Comparison of ENCODE assay signal across 8 mouse cellular contexts in genomic region chr11:4705178-4705577, GRCm38 (mm10). TPM values are rescaled to one million over a fixed set of nuclear protein-coding genes. Genes with fewer than 3 reads are reported as not detected.
DNase-seq lines count a peak whose midpoint lies in the region; ATAC-seq and TF ChIP-seq lines count a peak whose summit lies in the region.

No protein-coding gene starts in this region.

- WGBS in heart, postnatal 0 days, result 11% methylated on average over 4 of the region's 4 CpGs
- 5% methylated on average over 4 of the region's 4 CpGs for WGBS in hindbrain, embryonic 11.5 days
- WGBS in midbrain, embryonic 12.5 days, result 10% methylated on average over 4 of the region's 4 CpGs

- H3K9ac ChIP-seq in heart, postnatal 0 days (replicated peaks; ENCODE audit: low read depth, low read length), result peak overlapping the region; percentile 77
- peak overlapping the region; percentile 88 for H3K9ac ChIP-seq in MEL (ENCODE audit: control insufficient read depth, low read depth, low read length, poor library complexity, severe bottlenecking)
- peak overlapping the region; percentile 54 for H3K9ac ChIP-seq in hindbrain, embryonic 11.5 days (ENCODE audit: low read depth, low read length)
- peak overlapping the region; percentile 59 for H3K9ac ChIP-seq in midbrain, embryonic 12.5 days (replicated peaks)

- TF ChIP-seq CTCF in heart, postnatal 0 days (IDR thresholded peaks at IDR 0.05; ENCODE audit: low read depth), result no peak
- no peak for TF ChIP-seq CTCF in MEL (IDR thresholded peaks at IDR 0.05 in 2 of 3, conservative IDR thresholded peaks at IDR 0.05 in 1 of 3; ENCODE audit: control insufficient read depth in 1 of 3, insufficient read depth in 1 of 3, low read depth in 2 of 3, low read length in 3 of 3, poor library complexity in 1 of 3, severe bottlenecking in 1 of 3)

- H3K36me3 ChIP-seq in heart, postnatal 0 days (replicated peaks; ENCODE audit: control insufficient read depth, insufficient read depth, low read length), result peaks cover 17% of the 10 kb centered on the region
- H3K36me3 ChIP-seq in MEL (ENCODE audit: control insufficient read depth in 1 of 2, insufficient read depth in 2 of 2, low read length in 2 of 2), result peaks cover 0 to 16% of the 10 kb centered on the region in 2 experiments; a peak in 3 of 4 replicates
- 0 out of 2 replicates have a peak, but pooled peaks cover 2% of the 10 kb centered on the region for H3K36me3 ChIP-seq in hindbrain, embryonic 11.5 days (ENCODE audit: control insufficient read depth, insufficient read depth, low read length)
- H3K36me3 ChIP-seq in midbrain, embryonic 12.5 days, result peaks cover 21% of the 10 kb centered on the region

- no peak for TF ChIP-seq RAD21 in MEL (IDR thresholded peaks at IDR 0.05; ENCODE audit: low read depth, low read length)

- DNase-seq in heart, postnatal 0 days (ENCODE audit: low spot score), result no peak
- no peak for DNase-seq in heart, adult 8-10 months (ENCODE audit: low spot score)
- no peak for DNase-seq in MEL (ENCODE audit: low read depth, low spot score)
- DNase-seq in hindbrain, embryonic 11.5 days (ENCODE audit: low spot score), result no peak
- DNase-seq in cerebellum, adult 9-11 months, result no peak
- no peak for DNase-seq in thymus, postnatal 4 days

- no peak for TF ChIP-seq POLR2A in MEL (IDR thresholded peaks at IDR 0.05; ENCODE audit: control insufficient read depth in 1 of 2, insufficient read depth in 1 of 2, low read depth in 1 of 2, low read length in 2 of 2, poor library complexity in 1 of 2)

- H3K79me2 ChIP-seq in MEL (ENCODE audit: control insufficient read depth, insufficient read depth, low read length, poor library complexity), result peaks cover 28% of the 10 kb centered on the region

- no peak for TF ChIP-seq EP300 in heart, postnatal 0 days (IDR thresholded peaks at IDR 0.05; ENCODE audit: low read depth)
- no peak for TF ChIP-seq EP300 in MEL (IDR thresholded peaks at IDR 0.05; ENCODE audit: low read depth in 1 of 2, low read length in 2 of 2)

- H3K27me3 ChIP-seq in heart, postnatal 0 days (ENCODE audit: control insufficient read depth, insufficient read depth, low read length), result no peaks in the 10 kb centered on the region
- H3K27me3 ChIP-seq in MEL (ENCODE audit: control insufficient read depth in 1 of 2, insufficient read depth in 2 of 2, low read length in 2 of 2), result no peaks in the 10 kb centered on the region
- H3K27me3 ChIP-seq in hindbrain, embryonic 11.5 days (ENCODE audit: control insufficient read depth, insufficient read depth, low read length), result no peaks in the 10 kb centered on the region
- no peaks in the 10 kb centered on the region for H3K27me3 ChIP-seq in midbrain, embryonic 12.5 days

- no peaks in the 10 kb centered on the region for H3K9me3 ChIP-seq in heart, postnatal 0 days (replicated peaks; ENCODE audit: control insufficient read depth, low read length)
- no peaks in the 10 kb centered on the region for H3K9me3 ChIP-seq in MEL (replicated peaks; ENCODE audit: insufficient read depth, low read length)
- H3K9me3 ChIP-seq in hindbrain, embryonic 11.5 days (ENCODE audit: control insufficient read depth, low read length), result no peaks in the 10 kb centered on the region
- H3K9me3 ChIP-seq in midbrain, embryonic 12.5 days, result no peaks in the 10 kb centered on the region

- H3K4me2 ChIP-seq in heart, postnatal 0 days (ENCODE audit: low read depth, low read length), result peak overlapping the region; percentile 76
- peak overlapping the region; percentile 81 for H3K4me2 ChIP-seq in hindbrain, embryonic 11.5 days (replicated peaks; ENCODE audit: low read depth, low read length)
- peak overlapping the region; percentile 94 for H3K4me2 ChIP-seq in midbrain, embryonic 12.5 days (replicated peaks)

- no peak overlapping the region for H3K27ac ChIP-seq in heart, postnatal 0 days (ENCODE audit: low read depth)
- peak overlapping the region; percentile 81 for H3K27ac ChIP-seq in MEL (ENCODE audit: control insufficient read depth, low read depth, low read length)
- H3K27ac ChIP-seq in hindbrain, embryonic 11.5 days (ENCODE audit: low read depth, low read length), result no peak overlapping the region
- H3K27ac ChIP-seq in midbrain, embryonic 12.5 days (replicated peaks), result no peak overlapping the region

- H3K4me3 ChIP-seq in heart, postnatal 0 days (ENCODE audit: low read depth, low read length), result peak overlapping the region; percentile 70
- peak overlapping the region; percentile 59 to 96 for H3K4me3 ChIP-seq in MEL (ENCODE audit: control insufficient read depth in 1 of 2, insufficient read depth in 1 of 2, low read depth in 2 of 2, low read length in 2 of 2)
- H3K4me3 ChIP-seq in hindbrain, embryonic 11.5 days (ENCODE audit: low read depth, low read length), result peak overlapping the region; percentile 77
- H3K4me3 ChIP-seq in midbrain, embryonic 12.5 days, result peak overlapping the region; percentile 61

- H3K4me1 ChIP-seq in heart, postnatal 0 days (ENCODE audit: control insufficient read depth, insufficient read depth), result peaks cover 6% of the 10 kb centered on the region
- peaks cover 0 to 7% of the 10 kb centered on the region in 2 experiments; a peak in 2 of 4 replicates for H3K4me1 ChIP-seq in MEL (ENCODE audit: control insufficient read depth in 1 of 2, insufficient read depth in 2 of 2, low read length in 2 of 2)
- H3K4me1 ChIP-seq in hindbrain, embryonic 11.5 days (replicated peaks; ENCODE audit: control insufficient read depth, insufficient read depth, low read length), result 0 out of 2 replicates have a peak, but pooled peaks cover 4% of the 10 kb centered on the region
- peaks cover 16% of the 10 kb centered on the region for H3K4me1 ChIP-seq in midbrain, embryonic 12.5 days

- ATAC-seq in heart, postnatal 0 days (ENCODE audit: insufficient read depth, low read depth), result no peak
- no peak for ATAC-seq in hindbrain, embryonic 11.5 days (ENCODE audit: low FRiP score)
- ATAC-seq in midbrain, embryonic 12.5 days (ENCODE audit: low FRiP score, low read depth), result no peak
- no peak for ATAC-seq in inflammation-experienced regulatory T-cells, adult 6 months

TF ChIP-seq in MEL, 35 proteins besides CTCF, POLR2A, EP300 and RAD21 (continues in another document):
- TF ChIP-seq CHD1 (IDR thresholded peaks at IDR 0.05; ENCODE audit: low read depth, low read length) (no peak), KAT2A (conservative IDR thresholded peaks at IDR 0.05; ENCODE audit: low read depth, low read length) (no peak), UBTF (IDR thresholded peaks at IDR 0.05; ENCODE audit: borderline replicate concordance, insufficient read depth, low read depth, low read length) (no peak), MAX (IDR thresholded peaks at IDR 0.05; ENCODE audit: low read length) (no peak), ZC3H11A (IDR thresholded peaks at IDR 0.05; ENCODE audit: low read depth, low read length) (no peak), POLR2AphosphoS2 (IDR thresholded peaks at IDR 0.05; ENCODE audit: low read length) (no peak), USF1 (IDR thresholded peaks at IDR 0.05; ENCODE audit: low read depth, low read length) (no peak), BHLHE40 (IDR thresholded peaks at IDR 0.05; ENCODE audit: borderline replicate concordance, low read depth, low read length) (no peak), SMC3 (IDR thresholded peaks at IDR 0.05; ENCODE audit: low read depth, low read length) (no peak), MAFK (IDR thresholded peaks at IDR 0.05; ENCODE audit: borderline replicate concordance, low read depth, low read length) (no peak), ZMIZ1 (IDR thresholded peaks at IDR 0.05; ENCODE audit: low read depth, low read length) (no peak), ELF1 (IDR thresholded peaks at IDR 0.05; ENCODE audit: low read depth, low read length) (no peak), POLR2AphosphoS5 (IDR thresholded peaks at IDR 0.05; ENCODE audit: borderline replicate concordance, low read depth, low read length) (no peak)

RNA-seq across cellular contexts. Expression of gene Zmat5, which starts 0.7 kb away (rescaled TPM):
- total RNA-seq in heart, postnatal 0 days (2014; rRNA removed; ENCODE audit: low replicate concordance), result 35.1 and 51.2 TPM in 2 replicates
- polyA plus RNA-seq in heart, postnatal 0 days (2015; fragmentation: Nextera tagmentation; extraction: Ambion mirVana), result 50.5 and 54.1 TPM in 2 replicates
- 10 to 100 TPM; 25.9 to 31.7 (median 26.3) TPM for total RNA-seq in heart, adult 8-10 months (2022)
- 39.3 and 40.1 TPM in 2 replicates for total RNA-seq in MEL (2012; rRNA removed)
- polyA plus RNA-seq in MEL (2012; ENCODE audit: insufficient read depth in 1 of 2, insufficient read length in 2 of 2, low read depth in 1 of 2, low replicate concordance in 2 of 2, missing spikeins in 1 of 2), result 10 to 100 TPM in 1 of 2 experiments, not detected in 1; 36.9 TPM
- 80.8 and 82.6 TPM in 2 replicates for polyA plus RNA-seq in hindbrain, embryonic 11.5 days (2014; fragmentation: Nextera tagmentation; extraction: Ambion mirVana)
- 69.2 and 81.5 TPM in 2 replicates for polyA plus RNA-seq in midbrain, embryonic 12.5 days (2016; fragmentation: Nextera tagmentation; extraction: Ambion mirVana)
- 100 to 1,000 TPM; 125 to 146 (median 127) TPM for polyA plus RNA-seq in inflammation-experienced regulatory T-cells, adult 6 months (2017; shearing (Covaris generic))

RNA-seq across cellular contexts. Expression of gene Uqcr10, which starts 1.0 kb away (rescaled TPM):
- total RNA-seq in heart, postnatal 0 days (2014; rRNA removed; ENCODE audit: low replicate concordance), result 721 and 837 TPM in 2 replicates
- 3,434 and 3,656 TPM in 2 replicates for polyA plus RNA-seq in heart, postnatal 0 days (2015; fragmentation: Nextera tagmentation; extraction: Ambion mirVana)
- 1,000 to 10,000 TPM; 1,379 to 1,599 (median 1,505) TPM for total RNA-seq in heart, adult 8-10 months (2022)
- 1,416 and 1,438 TPM in 2 replicates for total RNA-seq in MEL (2012; rRNA removed)
- polyA plus RNA-seq in MEL (2012; ENCODE audit: insufficient read depth in 1 of 2, insufficient read length in 2 of 2, low read depth in 1 of 2, low replicate concordance in 2 of 2, missing spikeins in 1 of 2), result 100 to 1,000 TPM in 1 of 2 experiments, not detected in 1; 598 TPM
- 533 and 550 TPM in 2 replicates for polyA plus RNA-seq in hindbrain, embryonic 11.5 days (2014; fragmentation: Nextera tagmentation; extraction: Ambion mirVana)
- 525 and 530 TPM in 2 replicates for polyA plus RNA-seq in midbrain, embryonic 12.5 days (2016; fragmentation: Nextera tagmentation; extraction: Ambion mirVana)
- polyA plus RNA-seq in inflammation-experienced regulatory T-cells, adult 6 months (2017; shearing (Covaris generic)), result 100 to 1,000 TPM; 424 to 529 (median 465) TPM

RNA-seq across cellular contexts. Expression of gene Cabp7, which starts 41.4 kb away (rescaled TPM):
- not detected in 2 replicates for total RNA-seq in heart, postnatal 0 days (2014; rRNA removed; ENCODE audit: low replicate concordance)
- 0.07 TPM in 1 of 2 replicates, not detected in the other for polyA plus RNA-seq in heart, postnatal 0 days (2015; fragmentation: Nextera tagmentation; extraction: Ambion mirVana)
- total RNA-seq in heart, adult 8-10 months (2022), result not detected
- 0.23 TPM in 2 replicates for total RNA-seq in MEL (2012; rRNA removed)
- polyA plus RNA-seq in MEL (2012; ENCODE audit: insufficient read depth in 1 of 2, insufficient read length in 2 of 2, low read depth in 1 of 2, low replicate concordance in 2 of 2, missing spikeins in 1 of 2), result not detected
- polyA plus RNA-seq in hindbrain, embryonic 11.5 days (2014; fragmentation: Nextera tagmentation; extraction: Ambion mirVana), result 0.90 and 1.0 TPM in 2 replicates
- polyA plus RNA-seq in midbrain, embryonic 12.5 days (2016; fragmentation: Nextera tagmentation; extraction: Ambion mirVana), result 0.59 and 0.67 TPM in 2 replicates
- under 1 TPM in 2 of 3 experiments, not detected in 1; 0.34 to 0.37 TPM for polyA plus RNA-seq in inflammation-experienced regulatory T-cells, adult 6 months (2017; shearing (Covaris generic))
